Mouse (Mus musculus): Measurements from ENCODE around the gene Cd3d.

DNA sequence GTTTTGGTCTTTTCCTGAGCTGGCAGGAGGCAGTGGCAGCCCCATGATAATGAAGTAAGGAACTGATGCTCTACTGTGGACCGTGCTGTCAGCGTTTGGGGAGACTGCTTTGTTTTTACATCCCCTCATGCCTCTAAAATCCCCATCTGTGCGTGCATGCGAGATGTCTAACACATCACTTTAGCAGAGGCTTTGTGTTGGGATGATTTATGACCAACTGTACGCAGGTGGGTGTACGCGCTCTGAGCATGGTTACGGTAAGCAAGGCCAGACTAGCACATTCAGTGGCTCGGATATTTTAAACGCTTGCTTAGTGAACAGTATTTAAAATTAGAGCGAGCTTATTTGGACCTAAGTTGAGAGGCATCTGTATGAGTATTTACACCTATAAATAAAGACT is 36.4 kb downstream of the Cd3d start:
- TF ChIP-seq CTCF (IDR thresholded peaks at IDR 0.05; ENCODE audit: borderline replicate concordance, control insufficient read depth, extremely low read depth, insufficient read depth, low read length, poor library complexity) (no peak), POLR2A (IDR thresholded peaks at IDR 0.05; ENCODE audit: control insufficient read depth, extremely low read depth, insufficient read depth, low read length, poor library complexity) (no peak)
